In the genomic region with DNA sequence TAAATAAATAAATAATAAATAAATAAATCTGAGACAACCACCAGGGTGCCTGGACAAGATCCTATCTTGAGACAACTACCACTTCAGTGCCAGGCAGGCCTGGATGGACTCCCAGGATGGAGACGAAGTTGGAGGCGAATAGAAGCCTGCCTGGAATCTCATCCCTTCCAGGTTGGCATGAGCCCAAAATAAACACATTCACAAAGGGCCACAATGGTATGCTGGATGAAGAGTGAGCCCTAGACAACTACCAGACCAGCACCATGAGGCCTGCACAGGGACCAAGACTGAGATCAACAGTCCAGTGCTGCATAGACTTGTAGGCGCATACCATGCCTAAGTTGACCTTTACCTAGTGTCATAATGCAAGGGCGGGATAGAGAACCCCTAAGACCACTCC, we compare ENCODE assay signal across 29 mouse cellular contexts.
DNase-seq lines count a peak whose midpoint lies in the region; ATAC-seq lines count a peak whose summit lies in the region.
"Had no signal": no experiment of that assay in that cellular context is flagged by ENCODE, and none has a peak within 500 bp of the region (broad histone marks: within the 10 kb centered on the region; RNA-seq: fewer than 3 reads in every experiment).

No protein-coding gene starts in this region.

- no peak overlapping the region for H3K27ac ChIP-seq in midbrain, embryonic 12.5 days (replicated peaks)
- H3K27ac ChIP-seq in midbrain, embryonic 14.5 days (replicated peaks; ENCODE audit: low read depth, low read length): no peak overlapping the region
- no peak overlapping the region for H3K27ac ChIP-seq in heart, embryonic 15.5 days
- H3K27ac ChIP-seq: embryonic facial prominence, embryonic 12.5 days; hindbrain, embryonic 15.5 days; limb, embryonic 12.5 days; midbrain, embryonic 15.5 days; neural tube, embryonic 13.5 days had no signal

- no peaks in the 10 kb centered on the region for H3K27me3 ChIP-seq in midbrain, embryonic 12.5 days
- no peaks in the 10 kb centered on the region for H3K27me3 ChIP-seq in midbrain, embryonic 14.5 days (ENCODE audit: control insufficient read depth, insufficient read depth, low read length)
- no peaks in the 10 kb centered on the region for H3K27me3 ChIP-seq in heart, embryonic 15.5 days
- H3K27me3 ChIP-seq: embryonic facial prominence, embryonic 12.5 days; hindbrain, embryonic 15.5 days; limb, embryonic 12.5 days; midbrain, embryonic 15.5 days; neural tube, embryonic 13.5 days had no signal

- H3K9ac ChIP-seq in midbrain, embryonic 12.5 days (replicated peaks): no peak overlapping the region
- H3K9ac ChIP-seq in midbrain, embryonic 14.5 days (replicated peaks; ENCODE audit: low read length): no peak overlapping the region
- H3K9ac ChIP-seq in heart, embryonic 15.5 days: no peak overlapping the region
- H3K9ac ChIP-seq: embryonic facial prominence, embryonic 12.5 days; forebrain, postnatal 0 days; hindbrain, embryonic 15.5 days; limb, embryonic 12.5 days; liver, postnatal 0 days; midbrain, embryonic 15.5 days; neural tube, embryonic 13.5 days had no signal

- no peak overlapping the region for H3K4me3 ChIP-seq in midbrain, embryonic 12.5 days
- no peak overlapping the region for H3K4me3 ChIP-seq in midbrain, embryonic 14.5 days (replicated peaks; ENCODE audit: low read depth, low read length)
- H3K4me3 ChIP-seq in heart, embryonic 15.5 days: no peak overlapping the region
- H3K4me3 ChIP-seq: embryonic facial prominence, embryonic 12.5 days; hindbrain, embryonic 15.5 days; limb, embryonic 12.5 days; midbrain, embryonic 15.5 days; myocyte; neural tube, embryonic 13.5 days had no signal

- no peaks in the 10 kb centered on the region; the same call in 1 of the 2 replicates for H3K9me3 ChIP-seq in midbrain, embryonic 12.5 days
- H3K9me3 ChIP-seq in midbrain, embryonic 14.5 days (ENCODE audit: control insufficient read depth, low read length): no peaks in the 10 kb centered on the region
- H3K9me3 ChIP-seq in heart, embryonic 15.5 days (replicated peaks): no peaks in the 10 kb centered on the region
- H3K9me3 ChIP-seq: embryonic facial prominence, embryonic 12.5 days; hindbrain, embryonic 15.5 days; limb, embryonic 12.5 days; midbrain, embryonic 15.5 days; neural tube, embryonic 13.5 days had no signal

- no peak overlapping the region for H3K4me2 ChIP-seq in midbrain, embryonic 12.5 days (replicated peaks)
- no peak overlapping the region for H3K4me2 ChIP-seq in midbrain, embryonic 14.5 days (ENCODE audit: low read length)
- no peak overlapping the region for H3K4me2 ChIP-seq in heart, embryonic 15.5 days
- H3K4me2 ChIP-seq: embryonic facial prominence, embryonic 12.5 days; hindbrain, embryonic 15.5 days; limb, embryonic 12.5 days; liver, embryonic 11.5 days; midbrain, embryonic 15.5 days; neural tube, embryonic 13.5 days had no signal

- no peaks in the 10 kb centered on the region for H3K4me1 ChIP-seq in midbrain, embryonic 12.5 days
- no peaks in the 10 kb centered on the region for H3K4me1 ChIP-seq in midbrain, embryonic 14.5 days (ENCODE audit: control insufficient read depth, insufficient read depth, low read length)
- no peaks in the 10 kb centered on the region for H3K4me1 ChIP-seq in heart, embryonic 15.5 days (replicated peaks)
- H3K4me1 ChIP-seq: embryonic facial prominence, embryonic 12.5 days; hindbrain, embryonic 15.5 days; limb, embryonic 12.5 days; midbrain, embryonic 15.5 days; neural tube, embryonic 13.5 days had no signal

- WGBS in midbrain, embryonic 12.5 days: 89% methylated on average over 4 of the region's 4 CpGs
- 90% methylated on average over 4 of the region's 4 CpGs for WGBS in midbrain, embryonic 14.5 days
- WGBS in heart, embryonic 15.5 days: 53% methylated on average over 4 of the region's 4 CpGs

- no peak for ATAC-seq in cerebellum, adult (ENCODE audit: insufficient number of reproducible peaks, low FRiP score, low TSS enrichment)
- ATAC-seq in midbrain, embryonic 12.5 days (ENCODE audit: low FRiP score, low read depth): 0 out of 2 replicates have a peak, but pooled peaks have one; percentile 19
- no peak for ATAC-seq in midbrain, embryonic 14.5 days (ENCODE audit: low FRiP score, low TSS enrichment)
- ATAC-seq in heart, embryonic 15.5 days (replicated peaks; ENCODE audit: insufficient number of reproducible peaks, insufficient read depth, low FRiP score, low read depth): 0 out of 2 replicates have a peak, but pooled peaks have one; percentile 14
- no peak for ATAC-seq in monocyte, adult 5-6 weeks (replicated peaks; ENCODE audit: insufficient number of reproducible peaks, low FRiP score, low TSS enrichment, poor library complexity, severe bottlenecking)
- ATAC-seq: CD4-positive, CD25-positive, alpha-beta regulatory T cell, adult 4 months; forebrain, postnatal 0 days; liver, postnatal 0 days; midbrain, embryonic 15.5 days had no signal

- no peaks in the 10 kb centered on the region for H3K36me3 ChIP-seq in midbrain, embryonic 12.5 days
- H3K36me3 ChIP-seq in midbrain, embryonic 14.5 days (ENCODE audit: control insufficient read depth, insufficient read depth, low read length): no peaks in the 10 kb centered on the region
- H3K36me3 ChIP-seq in heart, embryonic 15.5 days: no peaks in the 10 kb centered on the region
- H3K36me3 ChIP-seq: embryonic facial prominence, embryonic 12.5 days; hindbrain, embryonic 15.5 days; limb, embryonic 12.5 days; midbrain, embryonic 15.5 days; neural tube, embryonic 13.5 days had no signal

- DNase-seq in cerebellum, postnatal 25 days: peak; percentile 9 to 24
- no peak for DNase-seq in midbrain, embryonic 14.5 days
- DNase-seq in heart, postnatal 4 days: peak; percentile 10
- no peak for DNase-seq in adrenal gland, adult 2 months
- DNase-seq: adrenal gland, adult 8-10 months; cerebellum, adult 8-10 months; forebrain, postnatal 0 days; gastrocnemius, postnatal 14 days; kidney, adult 8-10 months; kidney, postnatal 14 days; liver, postnatal 0 days; lung, postnatal 10 days; retina, postnatal 1 day; right cerebral cortex, postnatal 25 days; spleen, adult 18-20 months; thymus, adult 18-20 months; thymus, postnatal 36 days had no signal

Comparison
In these comparisons a context has a peak if more than half of its experiments do, and no peak if none do; other contexts are left out.
1. ATAC-seq: peak in midbrain, embryonic 12.5 days (single experiment) and heart, embryonic 15.5 days (single experiment); none in cerebellum, adult (single experiment), midbrain, embryonic 14.5 days (single experiment) and monocyte, adult 5-6 weeks (single experiment).
2. DNase-seq: peak in cerebellum, postnatal 25 days (2 of 2) and heart, postnatal 4 days (single experiment); none in midbrain, embryonic 14.5 days (single experiment) and adrenal gland, adult 2 months (single experiment).